Mouse (Mus musculus) kidney, embryonic 14.5 days (tissue): Measurements from ENCODE around the gene Tex10. TPM values are rescaled to one million over a fixed set of nuclear protein-coding genes. Genes with fewer than 3 reads are reported as not detected.

Experiments
- polyA plus RNA-seq: library from polyadenylated mRNA; unstranded; fragments of >200 nt; fragmentation: Nextera tagmentation; extraction: Ambion mirVana; gene quantifications from 2 replicates; pipeline ENCODE4 v1.2.1, GENCODE M21; 2014

Gene Tex10
- polyA plus RNA-seq, 1 experiment from 2014 or later, result 80.2 TPM

Other genes starting within 250 kb of the Tex10 start
- gene Erp44, start 193.9 kb downstream of the Tex10 start, polyA plus RNA-seq, result 67.0 and 79.4 TPM in 2 replicates
- 7.8 and 11.6 TPM in 2 replicates for gene Invs, start 193.7 kb downstream of the Tex10 start, polyA plus RNA-seq
- gene Msantd3, start 66.5 kb upstream of the Tex10 start, polyA plus RNA-seq, result 32.1 and 38.6 TPM in 2 replicates
- gene Tmeff1, start 111.7 kb upstream of the Tex10 start, polyA plus RNA-seq, result 69.0 and 93.4 TPM in 2 replicates
- 0.60 and 1.2 TPM in 2 replicates for gene Cavin4, start 190.1 kb upstream of the Tex10 start, polyA plus RNA-seq